In genomic region chr11:68533971-68534475, GRCm38 (mm10) we compare ENCODE assay signal across 22 mouse cellular contexts. TPM values are rescaled to one million over a fixed set of nuclear protein-coding genes. Genes with fewer than 3 reads are reported as not detected.
"Had no signal": no experiment of that assay in that cellular context is flagged by ENCODE, and none has a peak within 500 bp of the region (broad histone marks: within the 10 kb centered on the region; RNA-seq: fewer than 3 reads in every experiment).

No protein-coding gene starts in this region.

- H3K36me3 ChIP-seq: limb, embryonic 13.5 days; liver, embryonic 13.5 days; stomach, embryonic 15.5 days had no signal

- H3K4me1 ChIP-seq: limb, embryonic 13.5 days; liver, embryonic 13.5 days had no signal

- DNase-seq: kidney, adult 18-20 months; kidney, adult 9 months; kidney, postnatal 14 days; kidney, postnatal 4 days; left cerebral cortex, postnatal 4 days; liver, embryonic 13.5 days; lung, adult 2 months; lung, postnatal 14 days; lung, postnatal 4 days; midbrain, embryonic 14.5 days; right cerebral cortex, postnatal 14 days; spleen, adult 18-20 months; thymus, postnatal 25 days had no signal

- H3K27ac ChIP-seq: limb, embryonic 13.5 days; liver, embryonic 13.5 days; stomach, embryonic 15.5 days had no signal

- H3K4me3 ChIP-seq: limb, embryonic 13.5 days; liver, embryonic 13.5 days; stomach, embryonic 15.5 days had no signal

- H3K4me2 ChIP-seq: limb, embryonic 13.5 days; liver, embryonic 13.5 days; stomach, embryonic 15.5 days had no signal

- H3K9me3 ChIP-seq: limb, embryonic 13.5 days; liver, embryonic 13.5 days; stomach, embryonic 15.5 days had no signal

- H3K27me3 ChIP-seq: liver, embryonic 13.5 days had no signal

- H3K9ac ChIP-seq: limb, embryonic 13.5 days; liver, embryonic 13.5 days; stomach, embryonic 15.5 days had no signal

RNA-seq across cellular contexts. Expression of gene Mfsd6l, which starts 22.0 kb away (rescaled TPM):
- total RNA-seq: layer of hippocampus, adult 18-20 months; left cerebral cortex, postnatal 14 days; liver, adult 2 months had no signal
- polyA plus RNA-seq: liver, embryonic 13.5 days; midbrain, embryonic 14.5 days; neural tube, embryonic 11.5 days; neural tube, embryonic 14.5 days had no signal

RNA-seq across cellular contexts. Expression of gene Ccdc42, which starts 52.8 kb away (rescaled TPM):
- total RNA-seq: liver, adult 2 months; megakaryocyte progenitor cell, adult 5-6 weeks had no signal
- polyA plus RNA-seq: liver, adult 2 months; liver, embryonic 16.5 days; midbrain, embryonic 14.5 days; neural tube, embryonic 14.5 days had no signal
